Mouse (Mus musculus): ENCODE results near the gene Ociad1.
A peak's percentile ranks its signal among the peaks of the same experiment; 100 is the strongest.
"Not testable (repeated sequence)": the region's sequence is repeated elsewhere in the genome, so short reads cannot be mapped to it uniquely, and the experiment has no call there.

The Ociad1 gene

GRCm38 (mm10) chr5:73286603-73287002 is 6.0 kb upstream of the Ociad1 start:
- DNase-seq = no peak

- no peak for DNase-seq
Observed at GRCm38 (mm10) chr5:73289900-73290299, 2.7 kb upstream of the Ociad1 start.

GRCm38 (mm10) chr5:73293458-73293827 is 859 bp downstream of the Ociad1 start:
- no peak for DNase-seq

DNA sequence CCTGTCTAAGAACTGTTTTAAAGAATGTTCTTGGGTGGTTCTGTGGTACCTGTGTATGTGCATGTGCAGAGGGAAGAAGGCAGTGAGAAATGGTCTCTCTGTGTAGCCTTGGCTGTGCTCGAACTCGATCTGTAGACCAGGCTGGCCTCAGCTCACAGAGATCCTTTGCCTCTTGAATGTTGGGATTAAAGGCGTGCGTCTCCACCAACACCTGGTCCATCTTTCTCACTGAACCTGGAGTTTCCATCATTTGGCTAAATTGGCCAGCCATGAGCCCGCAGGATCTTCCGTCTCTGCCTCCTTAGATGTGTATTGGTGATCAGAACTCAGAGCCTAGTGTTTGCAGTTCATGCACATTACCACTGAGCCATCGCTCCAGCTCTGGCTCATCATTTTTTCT is 2.4 kb downstream of the Ociad1 start:
- DNase-seq = no peak

- no peak for DNase-seq
Observed at GRCm38 (mm10) chr5:73295916-73296315, 3.3 kb downstream of the Ociad1 start.

DNA sequence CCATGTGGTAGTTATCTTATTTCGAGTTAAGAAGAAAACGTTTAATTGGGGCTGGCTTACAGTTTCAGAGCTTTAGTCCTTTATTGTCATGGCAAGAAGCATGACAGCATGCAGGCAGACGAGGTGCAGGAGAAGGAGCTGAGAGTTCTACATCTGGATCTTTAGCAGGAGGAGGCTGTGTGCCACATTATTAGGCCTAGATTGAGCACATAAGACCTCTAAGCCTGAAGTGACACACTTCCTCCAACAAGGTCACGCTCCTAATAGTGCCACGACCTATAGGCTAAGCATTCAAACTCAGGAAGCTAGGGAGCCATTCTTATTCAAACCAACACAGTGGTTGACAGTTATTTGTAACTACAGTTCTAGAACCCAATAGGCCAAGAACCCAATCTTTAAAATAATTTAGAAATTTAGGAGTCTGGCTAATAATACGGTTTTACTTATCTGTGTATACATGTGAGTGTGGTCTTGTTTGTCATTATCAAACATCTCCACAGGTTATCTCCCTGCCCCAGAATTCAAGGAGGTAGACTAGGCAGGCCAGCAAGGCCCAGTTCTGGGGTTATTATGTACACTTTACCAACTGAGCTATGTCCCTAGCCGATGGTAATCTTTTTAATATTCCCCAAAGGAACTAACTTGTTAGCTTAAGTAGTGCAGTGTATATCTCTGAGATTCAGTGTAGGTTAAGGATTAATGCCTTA is 9.2 kb downstream of the Ociad1 start:
- DNase-seq = no peak

GRCm38 (mm10) chr5:73304507-73304906 is 11.9 kb downstream of the Ociad1 start:
- DNase-seq = no peak

DNA sequence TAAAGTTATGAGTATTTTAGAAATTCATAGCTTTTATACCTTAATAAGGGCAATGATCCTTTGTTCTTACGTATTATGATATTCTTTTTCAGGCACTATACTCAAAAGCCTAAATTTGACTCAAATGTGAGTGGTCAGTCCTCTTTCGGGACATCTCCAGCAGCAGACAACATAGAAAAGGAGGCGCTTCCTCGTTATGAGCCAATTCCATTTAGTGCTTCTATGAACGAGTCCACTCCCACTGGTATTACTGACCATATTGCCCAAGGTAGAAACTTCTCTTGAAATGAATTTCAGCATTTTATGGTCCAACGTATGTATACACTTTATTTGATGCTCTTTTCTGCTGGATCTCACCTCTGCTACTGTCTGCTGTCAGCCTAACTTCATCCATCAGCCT is 13.9 kb downstream of the Ociad1 start:
- DNase-seq = no peak

GRCm38 (mm10) chr5:73307297-73307696 is 14.7 kb downstream of the Ociad1 start:
- no peak for DNase-seq

DNA sequence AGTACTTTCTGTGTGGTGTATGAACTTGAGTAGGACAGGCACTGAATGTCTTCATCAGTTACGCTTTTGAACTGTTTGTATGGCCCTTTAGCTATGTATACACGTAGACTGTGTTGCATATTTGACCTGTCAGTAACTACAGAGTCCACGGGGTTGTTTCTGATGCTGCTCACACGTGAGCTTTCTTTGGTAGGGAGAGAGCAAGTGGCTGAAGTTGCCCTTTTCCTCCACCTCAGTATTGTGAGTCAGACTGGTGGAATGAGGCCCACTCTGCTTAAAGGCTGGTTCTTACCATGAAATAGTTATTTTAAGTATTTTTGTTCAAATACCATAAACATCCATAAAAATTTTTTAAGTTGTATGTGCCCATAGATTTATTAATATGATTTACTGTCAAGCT is 16.9 kb downstream of the Ociad1 start:
- no peak for DNase-seq

- DNase-seq = no peak
Observed at GRCm38 (mm10) chr5:73310401-73310800, 17.8 kb downstream of the Ociad1 start.

- no peak for DNase-seq
Observed at GRCm38 (mm10) chr5:73311458-73311857, 18.9 kb downstream of the Ociad1 start.

DNA sequence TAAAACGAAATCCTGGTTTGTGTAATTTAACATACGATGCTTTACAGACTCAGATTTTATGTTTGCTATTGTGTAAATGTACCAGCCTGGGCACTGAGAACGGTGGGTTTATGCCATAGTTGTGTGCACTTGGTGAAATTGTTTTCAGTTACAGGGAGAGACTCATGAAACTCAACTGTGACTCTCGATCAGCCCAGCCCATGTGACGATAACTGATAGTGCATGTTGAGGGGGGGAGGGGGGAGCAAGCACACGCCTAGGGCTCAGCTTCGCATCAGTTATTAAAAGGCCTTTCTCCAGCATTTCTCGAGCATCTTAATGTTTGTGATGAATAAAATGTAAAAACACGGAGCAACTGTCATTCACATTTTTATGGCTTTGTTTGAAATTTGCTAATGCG is 21.0 kb downstream of the Ociad1 start:
- no peak for DNase-seq

GRCm38 (mm10) chr5:73314654-73315053 is 22.1 kb downstream of the Ociad1 start:
- no peak for DNase-seq

- no peak for DNase-seq
Observed at GRCm38 (mm10) chr5:73319306-73319705, 26.7 kb downstream of the Ociad1 start.

DNA sequence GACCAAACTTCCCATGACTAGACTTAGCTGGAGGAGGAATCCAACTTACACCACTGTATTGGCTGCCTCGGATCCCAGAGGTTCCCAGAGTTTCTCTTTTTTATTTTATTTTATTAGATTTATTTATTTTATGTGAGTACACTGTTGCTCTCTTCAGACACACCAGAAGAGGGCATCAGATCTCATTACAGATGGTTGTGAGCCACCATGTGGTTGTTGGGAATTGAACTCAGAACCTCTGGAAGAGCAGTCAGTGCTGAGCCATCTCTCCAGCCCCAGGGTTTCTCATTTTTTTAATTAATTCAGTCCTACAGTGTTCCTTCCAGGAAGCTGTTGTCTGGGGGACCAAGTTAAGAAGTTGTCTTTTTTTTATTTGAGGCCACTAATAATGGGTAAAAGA is 30.1 kb downstream of the Ociad1 start:
- DNase-seq = not testable (repeated sequence)

GRCm38 (mm10) chr5:73323602-73324001 is 31.0 kb downstream of the Ociad1 start:
- no peak for DNase-seq

GRCm38 (mm10) chr5:73324526-73325170 is 32.1 kb downstream of the Ociad1 start:
- DNase-seq = no peak

DNA sequence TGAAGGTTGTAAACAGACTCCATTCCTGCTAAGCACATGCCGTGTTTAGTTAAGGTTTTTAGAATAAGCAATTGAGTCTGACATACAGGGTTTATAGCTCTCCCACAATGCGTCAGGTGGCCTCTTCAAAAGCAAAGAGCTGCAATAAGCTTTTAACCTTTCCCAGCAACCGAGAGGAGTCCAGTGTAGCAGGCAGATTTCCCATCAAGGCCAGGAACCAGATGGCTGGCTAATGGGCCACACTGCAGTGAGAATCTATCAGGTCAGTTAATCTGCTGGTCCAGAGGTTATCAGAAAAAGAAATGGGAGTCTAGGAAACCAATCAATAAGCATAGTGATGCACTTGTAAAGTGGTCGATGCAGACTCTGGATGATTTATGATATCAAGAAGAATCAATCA is 38.4 kb downstream of the Ociad1 start:
- no peak for DNase-seq

GRCm38 (mm10) chr5:73336448-73336847 is 43.9 kb downstream of the Ociad1 start:
- no peak for DNase-seq

GRCm38 (mm10) chr5:73337961-73338831 is 45.6 kb downstream of the Ociad1 start:
- peak; percentile 16 for DNase-seq

DNA sequence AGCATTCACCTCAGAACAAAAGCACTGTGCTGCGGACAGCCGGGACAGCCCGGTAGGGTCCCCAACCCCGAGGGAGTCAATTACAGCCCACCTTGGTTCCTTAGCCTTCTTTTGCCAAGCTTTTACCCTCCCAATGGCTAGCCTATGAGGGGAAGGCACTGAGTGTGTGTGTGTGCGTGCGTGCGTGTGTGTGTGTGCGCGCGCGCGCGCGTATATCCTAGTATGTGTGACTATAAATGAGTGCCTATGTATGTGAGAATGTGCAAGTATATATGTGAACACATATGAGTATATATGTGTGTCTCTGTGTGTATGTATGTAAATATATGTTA is 46.2 kb downstream of the Ociad1 start:
- DNase-seq = no peak

DNA sequence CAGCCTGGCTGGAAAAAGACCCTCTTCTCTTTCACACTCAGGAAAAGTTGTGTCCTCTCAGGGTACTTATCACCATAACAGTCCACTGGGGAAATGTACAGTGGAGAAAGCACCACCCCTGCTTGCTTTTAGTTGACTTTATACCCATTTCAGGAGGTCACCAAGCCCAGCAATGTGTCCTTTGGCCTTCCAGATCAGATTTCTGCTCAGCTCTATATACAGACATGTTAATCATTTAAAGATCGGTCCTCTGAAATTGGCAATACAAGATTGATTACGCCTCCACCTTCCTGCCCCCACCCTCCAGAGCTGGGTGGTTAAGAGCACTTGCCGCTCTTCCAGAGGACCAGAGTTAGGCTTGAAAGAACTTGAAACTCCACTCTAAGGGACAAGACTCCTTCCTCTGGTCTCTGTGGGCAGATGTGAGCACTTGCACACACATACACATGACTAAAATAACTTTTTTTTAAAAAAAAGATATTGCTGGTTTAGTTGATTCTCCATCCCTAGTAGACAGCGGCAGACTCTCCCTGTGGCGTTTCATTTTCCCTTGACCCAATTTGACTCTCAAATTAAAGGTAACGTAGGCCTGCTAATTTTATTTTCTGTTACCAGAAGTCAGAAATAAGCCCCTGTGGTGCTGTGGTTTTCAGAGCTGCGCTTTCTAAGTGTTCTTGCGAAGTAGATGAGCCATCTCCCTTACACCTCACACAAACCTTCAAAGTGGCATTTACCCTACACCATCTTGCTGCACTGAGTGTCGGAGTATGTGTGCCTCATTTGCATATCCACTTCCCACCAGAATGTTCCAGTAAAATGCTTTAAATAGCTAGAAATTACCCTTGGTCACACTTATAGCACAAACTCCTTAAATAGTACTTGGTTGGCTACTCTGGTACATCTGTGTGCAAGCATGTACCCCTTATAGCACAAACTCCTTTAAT is 47.5 kb downstream of the Ociad1 start:
- no peak for DNase-seq
